Mouse (Mus musculus) kidney, adult 2 months (tissue): ENCODE data around the gene Gm21958. TPM values are rescaled to one million over a fixed set of nuclear protein-coding genes. Genes with fewer than 3 reads are reported as not detected.

Experiments used
- DNase-seq: peaks from one replicate; pipeline ENCODE4 v3.0.0; 2021
- H3K27ac ChIP-seq: fragments of 200-500 bp; 2 replicates; pipeline ENCODE4 v1.5.1; 2012; ENCODE audit warnings: low read depth, low read length, control low read depth, inconsistent platforms; ENCODE audit not compliant: insufficient read depth
- H3K27me3 ChIP-seq: fragments of 200-500 bp; replicated peaks from 2 replicates; pipeline ENCODE4 v1.6.1; 2012; ENCODE audit warnings: mild to moderate bottlenecking, moderate library complexity, low read length, inconsistent platforms; ENCODE audit not compliant: control insufficient read depth, insufficient read depth
- H3K36me3 ChIP-seq: fragments of 200-500 bp; 2 replicates; pipeline ENCODE4 v1.6.1; 2012; ENCODE audit warnings: mild to moderate bottlenecking, moderate library complexity, low read length, inconsistent platforms; ENCODE audit not compliant: control insufficient read depth, insufficient read depth
- H3K4me1 ChIP-seq: fragments of 200-500 bp; 2 replicates; pipeline ENCODE4 v1.6.1; 2011; ENCODE audit warnings: low read length; ENCODE audit not compliant: control insufficient read depth, insufficient read depth
- H3K4me3 ChIP-seq: fragments of 200-500 bp; 2 replicates; pipeline ENCODE4 v1.5.1; 2011; ENCODE audit warnings: mild to moderate bottlenecking, low read depth, low read length, control low read depth; ENCODE audit not compliant: insufficient read depth
- CTCF ChIP-seq: fragments of 200-500 bp; conservative IDR thresholded peaks from 2 replicates; pipeline ENCODE4 v1.5.1; 2011; ENCODE audit warnings: low read depth, mild to moderate bottlenecking, control low read depth, low read length, moderate library complexity, mixed read lengths; ENCODE audit not compliant: insufficient read depth, insufficient read length
- POLR2A ChIP-seq: fragments of 200-500 bp; IDR thresholded peaks from one replicate; pipeline ENCODE4 v1.6.1; 2011; ENCODE audit warnings: low read depth, low read length, control low read depth
- WGBS: fragments of 180-500 bp; shearing (Covaris S2); methylation state at CpG from one replicate; pipeline ENCODE4 v1.1.7; 2018; 5-methylcytosine and 5-hydroxymethylcytosine counted together
- polyA plus RNA-seq: library from polyadenylated mRNA; depleted of rRNA; stranded (reverse); fragments of >200 nt; gene quantifications from 2 replicates; pipeline ENCODE4 v1.2.3, GENCODE M21; 2012

The Gm21958 gene
- polyA plus RNA-seq, 1 experiment = not detected

- Histone ChIP-seq H3K27ac (peak overlapping the region; percentile 97), H3K36me3 (no peaks in the 10 kb centered on the region; the same call in 1 of the 2 replicates), H3K4me1 (peaks cover 8% of the 10 kb centered on the region; the same call in 1 of the 2 replicates), H3K27me3 (no peaks in the 10 kb centered on the region), H3K4me3 (peak overlapping the region; percentile 86)
- TF ChIP-seq POLR2A = peak; percentile 72
- no peak for TF ChIP-seq CTCF
- WGBS = under 1% methylated on average over 84 of the region's 84 CpGs
- peak; percentile 91 for DNase-seq
Observed at GRCm38 (mm10) chr3:54734411-54735246, 20.5 kb upstream of the Gm21958 start.

GRCm38 (mm10) chr3:54732371-54732770 lies 18.2 kb upstream of the Gm21958 start:
- TF ChIP-seq CTCF = no peak
- no peak for TF ChIP-seq POLR2A
- no peaks in the 10 kb centered on the region for H3K27me3 ChIP-seq
- WGBS = 83% methylated on average over 4 of the region's 4 CpGs

GRCm38 (mm10) chr3:54731626-54732150 lies 17.5 kb upstream of the Gm21958 start:
- Histone ChIP-seq H3K36me3 (peaks cover 3% of the 10 kb centered on the region), H3K27ac (no peak overlapping the region), H3K27me3 (no peaks in the 10 kb centered on the region), H3K4me1 (peaks cover 8% of the 10 kb centered on the region; the same call in 1 of the 2 replicates), H3K4me3 (no peak overlapping the region)
- no peak for DNase-seq
- WGBS = 53% methylated on average over 8 of the region's 8 CpGs
- TF ChIP-seq POLR2A = no peak

More at GRCm38 (mm10) chr3:54732371-54732770, 18.2 kb upstream of the Gm21958 start:
- DNase-seq = no peak
- no peak overlapping the region for H3K4me3 ChIP-seq
- H3K27ac ChIP-seq = no peak overlapping the region
- H3K36me3 ChIP-seq = peaks cover 3% of the 10 kb centered on the region
- peaks cover 8% of the 10 kb centered on the region; the same call in 1 of the 2 replicates for H3K4me1 ChIP-seq

- H3K27me3 ChIP-seq = no peaks in the 10 kb centered on the region
- H3K4me3 ChIP-seq = no peak overlapping the region
- no peak for TF ChIP-seq POLR2A
- TF ChIP-seq CTCF = no peak
- H3K36me3 ChIP-seq = peaks cover 3% of the 10 kb centered on the region
- H3K4me1 ChIP-seq = no peaks in the 10 kb centered on the region
- no peak overlapping the region for H3K27ac ChIP-seq
- 92% methylated on average over 6 of the region's 6 CpGs for WGBS
- no peak for DNase-seq
Observed at GRCm38 (mm10) chr3:54728100-54728499, 13.9 kb upstream of the Gm21958 start.

GRCm38 (mm10) chr3:54727588-54727987 lies 13.4 kb upstream of the Gm21958 start:
- Histone ChIP-seq H3K27ac (no peak overlapping the region), H3K4me1 (no peaks in the 10 kb centered on the region), H3K27me3 (no peaks in the 10 kb centered on the region), H3K36me3 (peaks cover 3% of the 10 kb centered on the region), H3K4me3 (no peak overlapping the region)
- WGBS = 93% methylated on average over 2 of the region's 2 CpGs
- no peak for DNase-seq
- TF ChIP-seq CTCF (no peak), POLR2A (no peak)

GRCm38 (mm10) chr3:54725344-54725743 lies 11.2 kb upstream of the Gm21958 start:
- DNase-seq = no peak
- WGBS = 85% methylated on average over 2 of the region's 2 CpGs
- Histone ChIP-seq H3K4me3 (no peak overlapping the region), H3K27ac (no peak overlapping the region), H3K27me3 (no peaks in the 10 kb centered on the region), H3K36me3 (peaks cover 3% of the 10 kb centered on the region), H3K4me1 (no peaks in the 10 kb centered on the region)
- TF ChIP-seq POLR2A (no peak), CTCF (no peak)

GRCm38 (mm10) chr3:54723741-54724500 lies 9.8 kb upstream of the Gm21958 start:
- Histone ChIP-seq H3K36me3 (peaks cover 3% of the 10 kb centered on the region), H3K4me3 (no peak overlapping the region), H3K4me1 (no peaks in the 10 kb centered on the region), H3K27ac (no peak overlapping the region), H3K27me3 (no peaks in the 10 kb centered on the region)
- TF ChIP-seq CTCF (no peak), POLR2A (no peak)
- peak; percentile 23 for DNase-seq
- 84% methylated on average over 10 of the region's 10 CpGs for WGBS
